ENCODE assay signal across 8 mouse cellular contexts in the genomic region with DNA sequence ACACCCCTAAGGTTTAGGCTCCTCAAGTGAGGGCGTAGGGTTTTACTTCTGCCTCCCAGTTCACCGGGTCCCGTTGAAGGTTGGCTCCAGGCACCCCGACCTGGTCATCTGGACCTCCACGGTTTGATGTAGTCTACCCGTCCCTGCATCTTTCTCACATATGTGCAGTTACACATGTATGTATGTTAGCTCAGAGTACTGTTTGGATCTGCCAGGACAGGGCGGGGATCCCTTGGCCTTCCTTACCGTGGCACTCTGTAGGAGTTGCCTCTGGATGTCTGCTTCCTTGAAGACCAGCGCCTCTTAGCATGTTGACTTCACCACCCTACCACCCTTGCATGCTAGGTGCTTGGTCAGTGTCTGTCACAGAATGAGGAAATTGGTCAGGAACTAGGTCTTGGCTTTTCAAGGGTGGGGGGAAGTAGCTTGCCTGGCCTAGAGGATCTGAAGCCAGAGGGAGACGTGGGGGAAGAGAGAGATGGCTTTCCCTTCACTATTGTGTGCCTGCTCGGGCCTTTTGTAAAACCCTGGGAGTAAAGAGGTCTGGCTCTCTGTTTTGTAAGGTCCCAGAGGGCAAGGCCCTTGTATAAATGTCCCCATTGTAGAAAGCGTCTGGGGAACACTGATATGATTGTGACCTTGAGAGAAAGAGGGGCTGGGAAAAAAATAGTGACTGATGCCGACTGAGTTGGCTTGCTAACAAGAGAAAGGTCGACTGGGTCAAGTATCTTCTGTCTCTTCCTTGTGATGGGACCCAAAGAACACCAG. TPM values are rescaled to one million over a fixed set of nuclear protein-coding genes. Genes with fewer than 3 reads are reported as not detected.
A peak's percentile ranks its signal among the peaks of the same experiment; 100 is the strongest.
DNase-seq lines count a peak whose midpoint lies in the region; ATAC-seq and TF ChIP-seq lines count a peak whose summit lies in the region.

No protein-coding gene starts in this region.

- no peak for TF ChIP-seq CTCF in bone marrow, adult 2 months (IDR thresholded peaks at IDR 0.05; ENCODE audit: control insufficient read depth, insufficient read depth, low read length)
- no peak for TF ChIP-seq CTCF in lung, adult 2 months (IDR thresholded peaks at IDR 0.05; ENCODE audit: insufficient read depth, low read length)

- H3K9me3 ChIP-seq in forebrain, embryonic 15.5 days = no peaks in the 10 kb centered on the region
- H3K9me3 ChIP-seq in intestine, embryonic 16.5 days (ENCODE audit: control insufficient read depth, low read length) = no peaks in the 10 kb centered on the region
- no peaks in the 10 kb centered on the region for H3K9me3 ChIP-seq in neural tube, embryonic 13.5 days

- peak; percentile 23 to 37 for DNase-seq in adrenal gland, postnatal 36 days
- no peak for DNase-seq in adrenal gland, adult 8-10 months
- no peak for DNase-seq in lung, adult 2 months
- no peak for DNase-seq in left cerebral cortex, adult 18-20 months (ENCODE audit: low spot score in 2 of 2)

- H3K4me2 ChIP-seq in forebrain, embryonic 15.5 days (replicated peaks) = peak overlapping the region; percentile 86
- H3K4me2 ChIP-seq in intestine, embryonic 16.5 days (ENCODE audit: low read depth, low read length) = peak overlapping the region; percentile 82
- H3K4me2 ChIP-seq in neural tube, embryonic 13.5 days = peak overlapping the region; percentile 70

- no peaks in the 10 kb centered on the region for H3K27me3 ChIP-seq in forebrain, embryonic 15.5 days
- H3K27me3 ChIP-seq in intestine, embryonic 16.5 days (replicated peaks; ENCODE audit: control insufficient read depth, insufficient read depth, low read length) = no peaks in the 10 kb centered on the region
- H3K27me3 ChIP-seq in neural tube, embryonic 13.5 days = no peaks in the 10 kb centered on the region

- ATAC-seq in forebrain, embryonic 15.5 days (replicated peaks) = peak; percentile 9; the same call in 1 of the 2 replicates
- peak; percentile 25 for ATAC-seq in intestine, embryonic 16.5 days
- peak; percentile 29; the same call in 1 of the 2 replicates for ATAC-seq in neural tube, embryonic 13.5 days (ENCODE audit: low read depth)

- H3K4me1 ChIP-seq in bone marrow, adult 2 months (ENCODE audit: control insufficient read depth, insufficient read depth, low read length) = peaks cover 4% of the 10 kb centered on the region
- peaks cover 19% of the 10 kb centered on the region for H3K4me1 ChIP-seq in forebrain, embryonic 15.5 days
- peaks cover 31% of the 10 kb centered on the region for H3K4me1 ChIP-seq in intestine, embryonic 16.5 days (ENCODE audit: control insufficient read depth, insufficient read depth, low read length)
- no peaks in the 10 kb centered on the region; the same call in 1 of the 2 replicates for H3K4me1 ChIP-seq in lung, adult 2 months (ENCODE audit: control insufficient read depth, insufficient read depth, low read length)
- H3K4me1 ChIP-seq in neural tube, embryonic 13.5 days (replicated peaks) = peaks cover 36% of the 10 kb centered on the region

- WGBS in bone marrow, adult 2 months = 4% methylated on average over 14 of the region's 14 CpGs
- WGBS in forebrain, embryonic 15.5 days = 13% methylated on average over 14 of the region's 14 CpGs
- WGBS in intestine, embryonic 16.5 days = 8% methylated on average over 14 of the region's 14 CpGs
- 4% methylated on average over 14 of the region's 14 CpGs for WGBS in lung, adult 2 months
- 13% methylated on average over 14 of the region's 14 CpGs for WGBS in neural tube, embryonic 13.5 days

- TF ChIP-seq POLR2A in bone marrow, adult 2 months (IDR thresholded peaks at IDR 0.05; ENCODE audit: borderline replicate concordance, control insufficient read depth, low read depth, low read length) = 0 out of 2 replicates have a peak, but pooled peaks have one; percentile 11
- TF ChIP-seq POLR2A in lung, adult 2 months (IDR thresholded peaks at IDR 0.05; ENCODE audit: borderline replicate concordance, extremely low read depth, low read depth, low read length) = no peak

- peak overlapping the region; percentile 97 for H3K27ac ChIP-seq in bone marrow, adult 2 months (ENCODE audit: control insufficient read depth, insufficient read depth, low read depth, low read length, poor library complexity)
- H3K27ac ChIP-seq in forebrain, embryonic 15.5 days (replicated peaks) = peak overlapping the region; percentile 98
- H3K27ac ChIP-seq in intestine, embryonic 16.5 days (ENCODE audit: low read length) = peak overlapping the region; percentile 99
- H3K27ac ChIP-seq in neural tube, embryonic 13.5 days (replicated peaks) = peak overlapping the region; percentile 99

- H3K36me3 ChIP-seq in forebrain, embryonic 15.5 days = no peaks in the 10 kb centered on the region
- peaks cover 3% of the 10 kb centered on the region; the same call in 1 of the 2 replicates for H3K36me3 ChIP-seq in intestine, embryonic 16.5 days (ENCODE audit: control insufficient read depth, insufficient read depth, low read length)
- peaks cover 11% of the 10 kb centered on the region; the same call in 1 of the 2 replicates for H3K36me3 ChIP-seq in neural tube, embryonic 13.5 days

- peak overlapping the region; percentile 89 for H3K4me3 ChIP-seq in bone marrow, adult 2 months (replicated peaks; ENCODE audit: control insufficient read depth, low read depth, low read length)
- peak overlapping the region; percentile 84 for H3K4me3 ChIP-seq in forebrain, embryonic 15.5 days
- H3K4me3 ChIP-seq in intestine, embryonic 16.5 days (ENCODE audit: low read length) = peak overlapping the region; percentile 71
- peak overlapping the region; percentile 89 for H3K4me3 ChIP-seq in lung, adult 2 months (replicated peaks; ENCODE audit: extremely low read depth, low read depth, low read length)
- H3K4me3 ChIP-seq in neural tube, embryonic 13.5 days = peak overlapping the region; percentile 65

- H3K9ac ChIP-seq in forebrain, embryonic 15.5 days (replicated peaks) = peak overlapping the region; percentile 83
- peak overlapping the region; percentile 91 for H3K9ac ChIP-seq in intestine, embryonic 16.5 days (ENCODE audit: low read depth, low read length)
- peak overlapping the region; percentile 82 for H3K9ac ChIP-seq in neural tube, embryonic 13.5 days

RNA-seq across cellular contexts. Expression of gene Tab1, which starts 0.9 kb away (rescaled TPM):
- 10 to 100 TPM; 11.9 to 18.3 TPM for total RNA-seq in adrenal gland, postnatal 36 days (2021)
- total RNA-seq in adrenal gland, adult 8-10 months (2022) = 10 to 100 TPM; 16.2 to 31.8 (median 26.8) TPM
- polyA plus RNA-seq in bone marrow, adult 2 months (2011; ENCODE audit: insufficient read depth, insufficient read length, low replicate concordance, missing spikeins) = 17.0 and 26.6 TPM in 2 replicates
- polyA plus RNA-seq in forebrain, embryonic 15.5 days (2015; fragmentation: Nextera tagmentation; extraction: Ambion mirVana) = 41.1 and 45.0 TPM in 2 replicates
- 28.2 and 29.6 TPM in 2 replicates for polyA plus RNA-seq in intestine, embryonic 16.5 days (2015; fragmentation: Nextera tagmentation; extraction: Ambion mirVana)
- 19.1 and 23.5 TPM in 2 replicates for polyA plus RNA-seq in lung, adult 2 months (2012; rRNA removed)
- polyA plus RNA-seq in neural tube, embryonic 13.5 days (2015; fragmentation: Nextera tagmentation; extraction: Ambion mirVana) = 35.9 and 38.9 TPM in 2 replicates
- total RNA-seq in left cerebral cortex, adult 18-20 months (2021) = 10 to 100 TPM; 23.8 to 25.7 TPM

RNA-seq across cellular contexts. Expression of gene Mgat3, which starts 39.7 kb away (rescaled TPM):
- 10 to 100 TPM in 1 of 2 experiments, 1 to 10 TPM in 1; 7.0 to 10.3 TPM for total RNA-seq in adrenal gland, postnatal 36 days (2021)
- 10 to 100 TPM in 3 of 4 experiments, 1 to 10 TPM in 1; 8.5 to 13.0 (median 11.6) TPM for total RNA-seq in adrenal gland, adult 8-10 months (2022)
- 0.97 TPM in 1 of 2 replicates, not detected in the other for polyA plus RNA-seq in bone marrow, adult 2 months (2011; ENCODE audit: insufficient read depth, insufficient read length, low replicate concordance, missing spikeins)
- 10.3 and 10.7 TPM in 2 replicates for polyA plus RNA-seq in forebrain, embryonic 15.5 days (2015; fragmentation: Nextera tagmentation; extraction: Ambion mirVana)
- 14.8 and 19.7 TPM in 2 replicates for polyA plus RNA-seq in intestine, embryonic 16.5 days (2015; fragmentation: Nextera tagmentation; extraction: Ambion mirVana)
- polyA plus RNA-seq in lung, adult 2 months (2012; rRNA removed) = 21.5 and 23.9 TPM in 2 replicates
- polyA plus RNA-seq in neural tube, embryonic 13.5 days (2015; fragmentation: Nextera tagmentation; extraction: Ambion mirVana) = 13.3 and 14.6 TPM in 2 replicates
- 100 to 1,000 TPM; 124 TPM for total RNA-seq in left cerebral cortex, adult 18-20 months (2021)

RNA-seq across cellular contexts. Expression of gene Rpl3, which starts 42.2 kb away (rescaled TPM):
- total RNA-seq in adrenal gland, postnatal 36 days (2021) = 100 to 1,000 TPM; 602 to 611 TPM
- 100 to 1,000 TPM; 541 to 649 (median 631) TPM for total RNA-seq in adrenal gland, adult 8-10 months (2022)
- 708 and 1,315 TPM in 2 replicates for polyA plus RNA-seq in bone marrow, adult 2 months (2011; ENCODE audit: insufficient read depth, insufficient read length, low replicate concordance, missing spikeins)
- 641 and 670 TPM in 2 replicates for polyA plus RNA-seq in forebrain, embryonic 15.5 days (2015; fragmentation: Nextera tagmentation; extraction: Ambion mirVana)
- 1,018 and 1,133 TPM in 2 replicates for polyA plus RNA-seq in intestine, embryonic 16.5 days (2015; fragmentation: Nextera tagmentation; extraction: Ambion mirVana)
- 369 and 428 TPM in 2 replicates for polyA plus RNA-seq in lung, adult 2 months (2012; rRNA removed)
- polyA plus RNA-seq in neural tube, embryonic 13.5 days (2015; fragmentation: Nextera tagmentation; extraction: Ambion mirVana) = 597 and 620 TPM in 2 replicates
- total RNA-seq in left cerebral cortex, adult 18-20 months (2021) = 100 to 1,000 TPM; 526 to 554 TPM

RNA-seq across cellular contexts. Expression of gene Syngr1, which starts 42.7 kb away (rescaled TPM):
- 10 to 100 TPM; 28.0 to 31.5 TPM for total RNA-seq in adrenal gland, postnatal 36 days (2021)
- 10 to 100 TPM; 32.7 to 65.7 (median 48.7) TPM for total RNA-seq in adrenal gland, adult 8-10 months (2022)
- polyA plus RNA-seq in bone marrow, adult 2 months (2011; ENCODE audit: insufficient read depth, insufficient read length, low replicate concordance, missing spikeins) = 10.7 and 13.4 TPM in 2 replicates
- polyA plus RNA-seq in forebrain, embryonic 15.5 days (2015; fragmentation: Nextera tagmentation; extraction: Ambion mirVana) = 40.1 and 44.5 TPM in 2 replicates
- 15.2 and 16.0 TPM in 2 replicates for polyA plus RNA-seq in intestine, embryonic 16.5 days (2015; fragmentation: Nextera tagmentation; extraction: Ambion mirVana)
- polyA plus RNA-seq in lung, adult 2 months (2012; rRNA removed) = 44.1 and 50.9 TPM in 2 replicates
- polyA plus RNA-seq in neural tube, embryonic 13.5 days (2015; fragmentation: Nextera tagmentation; extraction: Ambion mirVana) = 27.2 and 36.0 TPM in 2 replicates
- 100 to 1,000 TPM; 421 to 438 TPM for total RNA-seq in left cerebral cortex, adult 18-20 months (2021)

Comparison
In these comparisons a context has a peak if more than half of its experiments do, and no peak if none do; other contexts are left out.
1. DNase-seq: peak in adrenal gland, postnatal 36 days (2 of 2); none in adrenal gland, adult 8-10 months (single experiment), lung, adult 2 months (single experiment) and left cerebral cortex, adult 18-20 months (0 of 2).
2. Peak in every context shown above with its lines, with median percentiles within 50 percentile points of each other: H3K27ac ChIP-seq, H3K4me3 ChIP-seq, ATAC-seq, H3K4me2 ChIP-seq and H3K9ac ChIP-seq.